Mouse (Mus musculus): ENCODE measurements around the gene Dab2ip.

The Dab2ip gene

GRCm38 (mm10) chr2:35654795-35655194 lies 96.7 kb downstream of the Dab2ip start:
- DNase-seq (ENCODE audit: low spot score): no peak

- DNase-seq (ENCODE audit: low spot score): no peak
Observed at GRCm38 (mm10) chr2:35655996-35656395, 97.9 kb downstream of the Dab2ip start.

GRCm38 (mm10) chr2:35658311-35658710 lies 100.2 kb downstream of the Dab2ip start:
- no peak for DNase-seq (ENCODE audit: low spot score)

GRCm38 (mm10) chr2:35659578-35660194 lies 101.6 kb downstream of the Dab2ip start:
- DNase-seq (ENCODE audit: low spot score): no peak

- peak; percentile 87 for DNase-seq (ENCODE audit: low spot score)
Observed at GRCm38 (mm10) chr2:35660953-35661374, 102.9 kb downstream of the Dab2ip start.

GRCm38 (mm10) chr2:35661454-35662000 lies 103.5 kb downstream of the Dab2ip start:
- peak; percentile 53 for DNase-seq (ENCODE audit: low spot score)

GRCm38 (mm10) chr2:35662001-35662491 lies 104.0 kb downstream of the Dab2ip start:
- no peak for DNase-seq (ENCODE audit: low spot score)

- no peak for DNase-seq (ENCODE audit: low spot score)
Observed at GRCm38 (mm10) chr2:35662738-35663550, 104.9 kb downstream of the Dab2ip start.

- no peak for DNase-seq (ENCODE audit: low spot score)
Observed at GRCm38 (mm10) chr2:35667746-35668145, 109.7 kb downstream of the Dab2ip start.

GRCm38 (mm10) chr2:35669217-35669616 lies 111.2 kb downstream of the Dab2ip start:
- no peak for DNase-seq (ENCODE audit: low spot score)

- no peak for DNase-seq (ENCODE audit: low spot score)
Observed at GRCm38 (mm10) chr2:35669748-35670147, 111.7 kb downstream of the Dab2ip start.

GRCm38 (mm10) chr2:35670300-35670699 lies 112.2 kb downstream of the Dab2ip start:
- no peak for DNase-seq (ENCODE audit: low spot score)

- DNase-seq (ENCODE audit: low spot score): peak; percentile 17
Observed at GRCm38 (mm10) chr2:35671980-35672910, 114.2 kb downstream of the Dab2ip start.

GRCm38 (mm10) chr2:35673181-35673580 lies 115.1 kb downstream of the Dab2ip start:
- no peak for DNase-seq (ENCODE audit: low spot score)

- DNase-seq (ENCODE audit: low spot score): no peak
Observed at GRCm38 (mm10) chr2:35673986-35674385, 115.9 kb downstream of the Dab2ip start.

GRCm38 (mm10) chr2:35674431-35674830 lies 116.4 kb downstream of the Dab2ip start:
- DNase-seq (ENCODE audit: low spot score): no peak

GRCm38 (mm10) chr2:35676075-35676665 lies 118.1 kb downstream of the Dab2ip start:
- DNase-seq (ENCODE audit: low spot score): peak; percentile 31

- DNase-seq (ENCODE audit: low spot score): no peak
Observed at GRCm38 (mm10) chr2:35677855-35678254, 119.8 kb downstream of the Dab2ip start.

GRCm38 (mm10) chr2:35678440-35678839 lies 120.4 kb downstream of the Dab2ip start:
- DNase-seq (ENCODE audit: low spot score): no peak

GRCm38 (mm10) chr2:35679812-35680672 lies 122.0 kb downstream of the Dab2ip start:
- peak; percentile 66 for DNase-seq (ENCODE audit: low spot score)

All from yolk sac, embryonic 10.5 days (tissue).